Mouse (Mus musculus) kidney, postnatal 36 days (tissue): ENCODE measurements around the gene Vmn1r234.
"Not testable (repeated sequence)": the region's sequence is repeated elsewhere in the genome, so short reads cannot be mapped to it uniquely, and the experiment has no call there.

Source experiments
- DNase-seq, 2 experiments: peaks; one replicate each; pipeline ENCODE4 v3.0.0; 2021 to 2022; ENCODE audit warnings: mixed read lengths in 2 of 2

Gene Vmn1r234

DNA sequence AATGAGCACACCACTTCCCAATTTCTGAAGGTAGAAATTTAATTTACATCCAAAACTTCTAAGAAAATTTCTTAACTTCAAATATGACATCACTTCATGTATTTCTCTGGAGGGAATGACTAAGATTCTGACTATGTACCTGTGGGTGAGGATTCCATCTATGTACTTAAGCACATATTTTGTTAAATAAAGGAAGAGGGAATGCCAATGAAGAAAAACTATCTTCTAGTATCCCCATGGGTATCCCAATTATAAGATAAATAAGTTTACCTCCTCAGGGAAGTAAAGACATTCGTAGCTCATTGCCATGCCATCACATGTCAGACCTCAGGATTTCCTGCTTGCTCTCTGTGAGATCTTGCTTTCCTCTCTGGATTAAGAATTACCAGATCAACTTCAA is at the start of gene Vmn1r234:
Vmn1r234 (plus strand) TSS at position 301 of the 400 bp plus-strand sequence.
- no peak for DNase-seq

DNA sequence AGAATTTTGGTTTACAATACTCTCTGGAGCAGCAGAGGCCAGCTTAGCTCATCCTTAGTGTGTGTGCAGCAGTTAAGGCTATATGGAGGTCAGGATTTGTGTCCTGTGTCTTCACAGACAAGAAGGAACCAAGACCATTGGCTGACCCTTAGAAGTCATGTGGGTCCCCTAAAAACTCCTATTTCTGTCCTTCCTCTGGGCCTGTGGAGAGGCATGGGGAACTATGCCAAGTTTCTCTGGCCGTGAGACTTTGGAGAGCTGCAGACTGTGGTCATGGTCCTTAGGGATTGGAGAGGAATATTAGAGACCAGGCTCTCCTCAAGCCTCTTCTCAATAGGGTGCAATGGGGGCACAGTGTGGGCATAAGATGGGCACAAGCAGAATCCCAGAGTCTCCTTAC is 14.8 kb upstream of the Vmn1r234 start:
- DNase-seq, result not testable (repeated sequence)

DNA sequence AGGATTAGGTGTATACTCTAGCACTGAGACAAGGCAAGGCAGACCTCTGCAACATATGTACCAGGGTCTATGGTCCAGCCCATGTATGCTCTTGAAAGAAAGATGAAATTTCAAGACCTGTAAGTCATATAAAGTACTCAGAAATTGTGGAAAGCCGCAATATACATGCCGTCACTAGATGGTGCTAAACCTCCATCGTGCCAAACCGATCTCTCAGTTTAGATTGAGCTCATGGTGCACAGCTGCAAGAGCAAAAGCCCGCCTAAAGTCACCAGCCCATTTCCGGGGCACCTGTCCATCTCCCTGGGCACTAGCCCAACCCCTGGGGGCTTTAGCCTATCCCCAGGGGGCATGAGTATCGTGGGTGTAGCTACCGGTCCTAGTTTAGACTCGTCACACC is 5.8 kb downstream of the Vmn1r234 start:
- DNase-seq, result peak; percentile 28 to 74

DNA sequence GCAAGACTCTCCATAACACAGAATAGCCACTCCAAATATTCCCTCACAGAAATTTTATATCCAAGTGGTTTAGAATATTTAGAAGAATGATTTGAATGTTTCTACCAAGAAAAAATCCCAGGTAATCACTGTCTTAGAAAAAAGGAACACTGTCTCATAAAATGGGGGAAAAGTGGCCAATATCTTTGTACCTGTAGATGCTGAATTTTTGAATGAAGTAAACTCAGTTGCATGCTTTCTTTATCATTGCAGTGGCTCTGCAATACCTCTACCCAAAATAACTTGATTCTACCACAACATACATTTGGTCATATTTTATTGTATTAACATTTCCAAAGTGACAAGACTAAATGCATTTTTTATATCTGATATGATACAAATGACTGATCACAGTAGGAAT is 30.2 kb downstream of the Vmn1r234 start, which contains the start of gene Vmn1r235:
Vmn1r235 (plus strand) TSS at position 301 of the 400 bp plus-strand sequence.
- no peak for DNase-seq

DNA sequence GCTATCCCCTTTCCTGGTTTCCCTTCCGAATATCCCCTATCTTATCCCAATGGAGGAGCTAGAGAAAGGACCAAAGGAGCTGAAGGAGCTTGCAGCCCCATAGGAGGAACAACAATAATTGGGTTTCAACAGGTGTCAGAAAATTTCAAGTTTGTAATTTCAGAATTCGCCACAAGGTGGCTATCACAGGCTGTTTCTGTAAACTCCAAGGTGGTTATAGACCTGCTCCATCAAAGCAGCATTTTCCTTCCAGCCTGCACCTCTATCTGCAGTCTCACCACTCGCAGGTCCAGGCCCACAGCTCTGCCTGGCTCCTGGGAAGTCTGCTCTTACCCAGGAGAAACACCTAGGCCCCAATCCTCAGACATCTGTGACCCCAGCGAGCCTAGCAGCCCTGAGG is 46.2 kb downstream of the Vmn1r234 start:
- DNase-seq, result peak; percentile 52 to 64

DNA sequence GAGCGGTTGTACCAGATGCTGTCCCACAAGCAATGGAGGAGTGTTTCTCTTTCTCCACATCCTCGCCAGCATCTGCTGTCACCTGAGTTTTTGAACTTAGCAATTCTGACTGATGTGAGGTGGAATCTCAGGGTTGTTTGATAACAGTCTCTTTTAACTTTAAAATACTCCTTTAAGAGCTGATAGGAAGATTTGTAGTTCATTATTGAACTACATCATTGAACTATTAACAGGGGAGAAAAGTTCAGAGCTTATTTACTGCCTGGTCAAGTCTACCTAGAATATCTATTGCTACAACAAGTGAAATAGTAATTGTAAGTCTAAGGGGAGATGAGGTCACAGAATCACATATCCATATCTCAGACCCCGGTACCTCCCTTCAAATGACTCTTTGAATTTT is 56.8 kb downstream of the Vmn1r234 start, which contains the start of gene Vmn1r236:
Vmn1r236 (plus strand) TSS at position 301 of the 400 bp plus-strand sequence.
- no peak for DNase-seq

DNA sequence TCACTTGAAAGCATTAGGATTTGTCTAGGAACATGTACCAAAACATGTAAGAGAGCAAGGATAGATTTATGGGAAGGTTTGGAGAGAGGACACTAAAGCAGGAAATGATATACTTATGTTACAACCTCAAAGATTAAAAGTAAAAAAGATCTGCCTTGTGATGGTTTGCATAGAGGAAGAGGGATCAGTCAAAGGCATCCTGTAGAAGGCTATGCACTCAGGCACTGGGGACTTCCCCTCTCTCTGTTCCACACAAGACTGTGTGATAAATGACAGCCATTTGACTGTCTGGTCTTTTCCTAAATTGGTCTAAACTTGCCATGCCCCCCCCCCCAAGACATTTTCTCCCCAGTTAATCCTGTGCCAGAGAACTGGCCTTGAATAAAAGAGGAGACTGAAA is 58.5 kb downstream of the Vmn1r234 start:
- no peak for DNase-seq
